In genomic region chr7:82174571-82175326, GRCm38 (mm10) we compare ENCODE assay signal across 8 mouse cellular contexts. TPM values are rescaled to one million over a fixed set of nuclear protein-coding genes. Genes with fewer than 3 reads are reported as not detected.
A peak's percentile ranks its signal among the peaks of the same experiment; 100 is the strongest.
DNase-seq lines count a peak whose midpoint lies in the region; ATAC-seq and TF ChIP-seq lines count a peak whose summit lies in the region.

No protein-coding gene starts in this region.

- DNase-seq in adrenal gland, adult 8-10 months = peak; percentile 80
- peak; percentile 91 for DNase-seq in embryo, embryonic 10.5 days (ENCODE audit: low spot score)
- peak; percentile 51 to 62 for DNase-seq in gastrocnemius, postnatal 36 days
- DNase-seq in left cerebral cortex, adult 2 months (ENCODE audit: extremely low spot score in 1 of 2, low spot score in 2 of 2) = peak; percentile 88 to 89
- DNase-seq in lung, postnatal 4 days = peak; percentile 78 to 86
- peak; percentile 92 to 95 for DNase-seq in right cerebral cortex, adult 2 months (ENCODE audit: low spot score in 2 of 2)

- peak overlapping the region; percentile 82 for H3K4me3 ChIP-seq in left cerebral cortex, adult 2 months

- ATAC-seq in inflammation-experienced regulatory T-cells, adult 6 months = peak; percentile 97
- ATAC-seq in erythroid progenitor cell, adult 5-6 weeks (replicated peaks; ENCODE audit: low FRiP score, poor library complexity, severe bottlenecking) = no peak

- TF ChIP-seq CTCF in left cerebral cortex, adult 2 months (IDR thresholded peaks at IDR 0.05) = no peak

- peak overlapping the region; percentile 87 for H3K27ac ChIP-seq in left cerebral cortex, adult 2 months

- intact Hi-C loops in gastrocnemius, postnatal 36 days (cut with DNase I) = no loop called here
- intact Hi-C loops in left cerebral cortex, adult 2 months (cut with DNase I) = loop anchor here (2.0 to 5.0 kb wide), 2 partner anchors 52 to 88 kb away; no protein-coding TSS in a partner anchor

RNA-seq across cellular contexts. Expression of gene Sh3gl3, which starts 1.1 kb away (rescaled TPM):
- 10 to 100 TPM in 1 of 4 experiments, 1 to 10 TPM in 3; 7.7 to 10.7 (median 8.6) TPM for total RNA-seq in adrenal gland, adult 8-10 months (2022)
- under 1 TPM; 0.54 to 0.71 TPM for total RNA-seq in gastrocnemius, postnatal 36 days (2021)
- polyA plus RNA-seq in inflammation-experienced regulatory T-cells, adult 6 months (2017; shearing (Covaris generic)) = 1 to 10 TPM; 2.4 to 5.6 (median 4.0) TPM
- 10 to 100 TPM; 44.5 to 47.0 TPM for total RNA-seq in left cerebral cortex, adult 2 months (2021)
- not detected in 2 replicates for total RNA-seq in erythroid progenitor cell, adult 5-6 weeks (2015; ENCODE audit: low replicate concordance)
- not detected in 2 replicates for total RNA-seq in erythroid progenitor cell, adult 5-6 weeks (2017; ENCODE audit: low replicate concordance)

Comparison
In these comparisons a context has a peak if more than half of its experiments do, and no peak if none do; other contexts are left out.
1. RNA of gene Sh3gl3, which starts 1.1 kb away (total RNA-seq): 44.5 to 47.0 TPM in left cerebral cortex, adult 2 months and 7.7 to 10.7 TPM in adrenal gland, adult 8-10 months; 0.54 to 0.71 TPM in gastrocnemius, postnatal 36 days and not detected in erythroid progenitor cell, adult 5-6 weeks; every median in the first group is over 4 times any median in the second.
2. Peak in every context shown above with its lines, with median percentiles within 50 percentile points of each other: DNase-seq.